Mouse (Mus musculus): ENCODE data around the gene Rnf182. TPM values are rescaled to one million over a fixed set of nuclear protein-coding genes. Genes with fewer than 3 reads are reported as not detected.
A peak's percentile ranks its signal among the peaks of the same experiment; 100 is the strongest.

Gene Rnf182
- polyA plus RNA-seq, 1 experiment from 2014 or later = 37.3 TPM

DNA sequence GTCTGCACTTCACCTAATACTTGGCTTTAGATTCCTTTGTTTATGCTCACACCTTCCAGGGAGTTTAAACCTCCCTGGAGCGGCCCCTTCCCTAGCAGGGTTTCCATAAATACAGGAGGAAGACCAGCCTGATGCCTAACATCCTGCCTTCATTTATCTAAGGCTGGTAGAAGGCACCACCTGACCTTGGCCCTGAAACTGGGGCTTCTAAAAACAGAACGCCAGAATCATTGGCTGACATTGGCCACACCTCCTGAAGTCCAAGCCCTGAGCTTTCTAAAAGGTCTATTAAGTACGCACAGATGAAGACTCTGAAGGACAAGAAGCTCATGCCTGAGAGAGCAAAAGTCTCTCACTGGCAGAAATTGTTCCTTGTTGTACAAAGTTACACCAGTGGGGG lies 94.0 kb downstream of the Rnf182 start:
- Histone ChIP-seq H3K4me3 (no peak overlapping the region), H3K27ac (replicated peaks) (no peak overlapping the region), H3K36me3 (no peaks in the 10 kb centered on the region), H3K9ac (no peak overlapping the region), H3K9me3 (no peaks in the 10 kb centered on the region), H3K27me3 (no peaks in the 10 kb centered on the region), H3K4me1 (replicated peaks) (peaks cover 13% of the 10 kb centered on the region; the same call in 1 of the 2 replicates), H3K4me2 (no peak overlapping the region)
- no peak for ATAC-seq (ENCODE audit: low FRiP score, low read depth)
- 81% methylated on average over 3 of the region's 3 CpGs for WGBS

GRCm38 (mm10) chr13:43711708-43712314 lies 96.3 kb downstream of the Rnf182 start:
- H3K9me3 ChIP-seq = no peaks in the 10 kb centered on the region
- H3K9ac ChIP-seq = no peak overlapping the region
- no peak overlapping the region for H3K4me3 ChIP-seq
- peak overlapping the region; percentile 69 for H3K27ac ChIP-seq (replicated peaks)
- no peak overlapping the region for H3K4me2 ChIP-seq
- no peaks in the 10 kb centered on the region for H3K27me3 ChIP-seq
- H3K4me1 ChIP-seq (replicated peaks) = peaks cover 13% of the 10 kb centered on the region; the same call in 1 of the 2 replicates
- no peaks in the 10 kb centered on the region for H3K36me3 ChIP-seq
- peak; percentile 88 for ATAC-seq (ENCODE audit: low FRiP score, low read depth)
- WGBS = 44% methylated on average over 7 of the region's 7 CpGs

GRCm38 (mm10) chr13:43714741-43715140 lies 99.2 kb downstream of the Rnf182 start:
- H3K27me3 ChIP-seq = no peaks in the 10 kb centered on the region
- 84% methylated on average over 6 of the region's 6 CpGs for WGBS
- H3K4me1 ChIP-seq (replicated peaks) = peaks cover 13% of the 10 kb centered on the region; the same call in 1 of the 2 replicates
- H3K36me3 ChIP-seq = no peaks in the 10 kb centered on the region
- no peak overlapping the region for H3K27ac ChIP-seq (replicated peaks)
- H3K4me2 ChIP-seq = no peak overlapping the region
- no peak overlapping the region for H3K9ac ChIP-seq
- H3K9me3 ChIP-seq = no peaks in the 10 kb centered on the region
- no peak overlapping the region for H3K4me3 ChIP-seq
- ATAC-seq (ENCODE audit: low FRiP score, low read depth) = no peak

- no peak for ATAC-seq (ENCODE audit: low FRiP score, low read depth)
Measured at GRCm38 (mm10) chr13:43715466-43715865, 100.0 kb downstream of the Rnf182 start.

GRCm38 (mm10) chr13:43716514-43717036 lies 101.1 kb downstream of the Rnf182 start:
- peak; percentile 62; the same call in 1 of the 2 replicates for ATAC-seq (ENCODE audit: low FRiP score, low read depth)
- no peak overlapping the region for H3K27ac ChIP-seq (replicated peaks)
- no peaks in the 10 kb centered on the region for H3K9me3 ChIP-seq
- no peak overlapping the region for H3K4me2 ChIP-seq
- WGBS = 21% methylated on average over 6 of the region's 6 CpGs
- H3K4me3 ChIP-seq = no peak overlapping the region
- H3K36me3 ChIP-seq = no peaks in the 10 kb centered on the region
- peaks cover 7% of the 10 kb centered on the region; the same call in 1 of the 2 replicates for H3K4me1 ChIP-seq (replicated peaks)
- no peaks in the 10 kb centered on the region for H3K27me3 ChIP-seq
- H3K9ac ChIP-seq = no peak overlapping the region

More at GRCm38 (mm10) chr13:43715466-43715865, 100.0 kb downstream of the Rnf182 start:
- Histone ChIP-seq H3K4me2 (no peak overlapping the region), H3K27ac (replicated peaks) (no peak overlapping the region), H3K9ac (no peak overlapping the region), H3K27me3 (no peaks in the 10 kb centered on the region), H3K9me3 (no peaks in the 10 kb centered on the region), H3K4me3 (no peak overlapping the region), H3K4me1 (replicated peaks) (peaks cover 13% of the 10 kb centered on the region; the same call in 1 of the 2 replicates), H3K36me3 (no peaks in the 10 kb centered on the region)
- WGBS = 89% methylated on average over 5 of the region's 5 CpGs

GRCm38 (mm10) chr13:43718173-43718572 lies 102.7 kb downstream of the Rnf182 start:
- Histone ChIP-seq H3K4me1 (replicated peaks) (no peaks in the 10 kb centered on the region), H3K27ac (replicated peaks) (no peak overlapping the region), H3K27me3 (no peaks in the 10 kb centered on the region), H3K36me3 (no peaks in the 10 kb centered on the region), H3K4me3 (no peak overlapping the region), H3K9me3 (no peaks in the 10 kb centered on the region), H3K9ac (no peak overlapping the region), H3K4me2 (no peak overlapping the region)
- ATAC-seq (ENCODE audit: low FRiP score, low read depth) = no peak
- WGBS = 96% methylated on average over 7 of the region's 7 CpGs

- Histone ChIP-seq H3K4me2 (no peak overlapping the region), H3K27ac (replicated peaks) (no peak overlapping the region), H3K27me3 (no peaks in the 10 kb centered on the region), H3K9me3 (no peaks in the 10 kb centered on the region), H3K4me3 (no peak overlapping the region), H3K4me1 (replicated peaks) (no peaks in the 10 kb centered on the region), H3K9ac (no peak overlapping the region), H3K36me3 (no peaks in the 10 kb centered on the region)
- ATAC-seq (ENCODE audit: low FRiP score, low read depth) = no peak
- WGBS = 39% methylated on average over 8 of the region's 8 CpGs
Measured at GRCm38 (mm10) chr13:43720496-43720895, 105.0 kb downstream of the Rnf182 start.

Other genes with a start within 250 kb of the Rnf182 start
- gene Nol7, start 217.3 kb upstream of the Rnf182 start, polyA plus RNA-seq (2015; fragmentation: Nextera tagmentation; extraction: Ambion mirVana) = 168 and 171 TPM in 2 replicates
- gene Ranbp9, start 134.4 kb upstream of the Rnf182 start, polyA plus RNA-seq (2015; fragmentation: Nextera tagmentation; extraction: Ambion mirVana) = 13.6 and 14.6 TPM in 2 replicates
- 8.1 and 8.2 TPM in 2 replicates for gene Mcur1, start 55.5 kb upstream of the Rnf182 start, polyA plus RNA-seq (2015; fragmentation: Nextera tagmentation; extraction: Ambion mirVana)
- gene Cd83, start 169.1 kb downstream of the Rnf182 start, polyA plus RNA-seq (2015; fragmentation: Nextera tagmentation; extraction: Ambion mirVana) = 28.5 and 28.9 TPM in 2 replicates